Mouse (Mus musculus): ENCODE results near the gene Gm9945.

Gene Gm9945

GRCm38 (mm10) chr11:53479783-53480301, at the start of gene Gm9945, which contains the start of gene Sowaha:
TSS of gene Gm9945 (plus strand) at chr11:53480166.
TSS of gene Sowaha (minus strand) at chr11:53480274.
- DNase-seq: no peak

- DNase-seq: no peak
These were observed 49.7 kb upstream of the Gm9945 start for GRCm38 (mm10) chr11:53430300-53430669.

GRCm38 (mm10) chr11:53430670-53431346, 49.2 kb upstream of the Gm9945 start, which contains the start of the genes Uqcrq and Gdf9:
TSS of gene Uqcrq (minus strand) at chr11:53430831.
TSS of gene Gdf9 (plus strand) at chr11:53431023.
- peak; percentile 99 to 100 for DNase-seq

GRCm38 (mm10) chr11:53431347-53432056, 48.5 kb upstream of the Gm9945 start:
- DNase-seq: no peak

- DNase-seq: no peak
These were observed 46.9 kb upstream of the Gm9945 start for GRCm38 (mm10) chr11:53433057-53433456.

GRCm38 (mm10) chr11:53435504-53435903, 44.5 kb upstream of the Gm9945 start:
- no peak for DNase-seq

GRCm38 (mm10) chr11:53436338-53436737, 43.6 kb upstream of the Gm9945 start:
- DNase-seq: no peak

GRCm38 (mm10) chr11:53441921-53442320, 38.0 kb upstream of the Gm9945 start:
- peak in 1 of 2 experiments; percentile 13 for DNase-seq

- DNase-seq: peak in 1 of 2 experiments; percentile 29
These were observed 36.1 kb upstream of the Gm9945 start for GRCm38 (mm10) chr11:53443861-53444260.

- no peak for DNase-seq
These were observed 34.4 kb upstream of the Gm9945 start for GRCm38 (mm10) chr11:53445562-53445961.

- no peak for DNase-seq
These were observed 33.8 kb upstream of the Gm9945 start for GRCm38 (mm10) chr11:53446183-53446582.

GRCm38 (mm10) chr11:53447996-53448395, 32.0 kb upstream of the Gm9945 start:
- no peak for DNase-seq

GRCm38 (mm10) chr11:53448529-53448928, 31.4 kb upstream of the Gm9945 start:
- no peak for DNase-seq

GRCm38 (mm10) chr11:53450070-53450705, 29.8 kb upstream of the Gm9945 start:
- peak in 1 of 2 experiments; percentile 24 for DNase-seq

GRCm38 (mm10) chr11:53451361-53451760, 28.6 kb upstream of the Gm9945 start:
- no peak for DNase-seq

GRCm38 (mm10) chr11:53452396-53452795, 27.6 kb upstream of the Gm9945 start:
- no peak for DNase-seq

- no peak for DNase-seq
These were observed 26.9 kb upstream of the Gm9945 start for GRCm38 (mm10) chr11:53453031-53453430.

GRCm38 (mm10) chr11:53456474-53457371, 23.2 kb upstream of the Gm9945 start, which contains the start of the genes Gm10447 and Shroom1:
TSS of gene Gm10447 (minus strand) at chr11:53457110.
TSS of gene Shroom1 (plus strand) at chr11:53457205.
- DNase-seq: no peak

GRCm38 (mm10) chr11:53457372-53457954, 22.5 kb upstream of the Gm9945 start:
- no peak for DNase-seq

- DNase-seq: no peak
These were observed 21.0 kb upstream of the Gm9945 start for GRCm38 (mm10) chr11:53458996-53459395.

- no peak for DNase-seq
These were observed 19.8 kb upstream of the Gm9945 start for GRCm38 (mm10) chr11:53460192-53460591.

GRCm38 (mm10) chr11:53461727-53462126, 18.2 kb upstream of the Gm9945 start:
- no peak for DNase-seq

Data from thymus, adult 18-20 months (tissue).